Mouse (Mus musculus) ES-CJ7 (cell line): ENCODE results near the gene Anxa9.

ENCODE experiments used
- DNase-seq: peaks from one replicate; pipeline ENCODE4 v3.0.0; 2011; ENCODE audit warnings: low read depth, low spot score

Anxa9 gene

GRCm38 (mm10) chr3:95247660-95248336 is 59.2 kb downstream of the Anxa9 start:
- DNase-seq: no peak

GRCm38 (mm10) chr3:95246465-95247231 is 60.3 kb downstream of the Anxa9 start:
- DNase-seq: no peak
